ENCODE assay signal across 32 mouse cellular contexts in genomic region chr12:99060702-99061101, GRCm38 (mm10).
"Had no signal": no experiment of that assay in that cellular context is flagged by ENCODE, and none has a peak within 500 bp of the region (broad histone marks: within the 10 kb centered on the region; RNA-seq: fewer than 3 reads in every experiment).

No protein-coding gene starts in this region.

- H3K9me3 ChIP-seq: heart, embryonic 10.5 days; heart, embryonic 12.5 days; heart, embryonic 13.5 days; heart, embryonic 15.5 days; hindbrain, embryonic 10.5 days; hindbrain, embryonic 12.5 days; hindbrain, embryonic 13.5 days; hindbrain, embryonic 15.5 days; intestine, embryonic 15.5 days had no signal

- H3K4me2 ChIP-seq: heart, embryonic 11.5 days; heart, embryonic 12.5 days; heart, embryonic 13.5 days; heart, embryonic 15.5 days; hindbrain, embryonic 12.5 days; hindbrain, embryonic 13.5 days; hindbrain, embryonic 14.5 days; hindbrain, embryonic 15.5 days; intestine, embryonic 15.5 days had no signal

- ATAC-seq: hindbrain, embryonic 16.5 days; hindbrain, postnatal 0 days; inflammation-experienced regulatory T-cells, adult 6 months; intestine, embryonic 15.5 days; intestine, embryonic 16.5 days; intestine, postnatal 0 days had no signal

- DNase-seq: heart, adult 18-20 months; heart, adult 2 months; heart, postnatal 10 days; heart, postnatal 14 days; heart, postnatal 36 days; heart, postnatal 4 days; kidney, adult 18-20 months; kidney, adult 8-10 months; kidney, postnatal 10 days; kidney, postnatal 14 days; kidney, postnatal 25 days; kidney, postnatal 4 days; layer of hippocampus, adult 9-11 months; layer of hippocampus, postnatal 36 days had no signal

- H3K27me3 ChIP-seq: heart, embryonic 12.5 days; heart, embryonic 13.5 days; heart, embryonic 15.5 days; hindbrain, embryonic 12.5 days; hindbrain, embryonic 13.5 days; hindbrain, embryonic 15.5 days; intestine, embryonic 15.5 days had no signal

- H3K36me3 ChIP-seq: heart, embryonic 10.5 days; heart, embryonic 12.5 days; heart, embryonic 13.5 days; heart, embryonic 15.5 days; hindbrain, embryonic 10.5 days; hindbrain, embryonic 12.5 days; hindbrain, embryonic 13.5 days; hindbrain, embryonic 15.5 days; intestine, embryonic 15.5 days had no signal

- H3K4me1 ChIP-seq: heart, embryonic 10.5 days; heart, embryonic 12.5 days; heart, embryonic 13.5 days; heart, embryonic 15.5 days; hindbrain, embryonic 12.5 days; hindbrain, embryonic 15.5 days; intestine, embryonic 15.5 days had no signal

- H3K4me3 ChIP-seq: heart, adult 2 months; heart, embryonic 10.5 days; heart, embryonic 12.5 days; heart, embryonic 13.5 days; heart, embryonic 15.5 days; hindbrain, embryonic 10.5 days; hindbrain, embryonic 12.5 days; hindbrain, embryonic 13.5 days; hindbrain, embryonic 15.5 days; intestine, embryonic 15.5 days; layer of hippocampus, adult 2 months; left cerebral cortex, adult 2 months had no signal

- H3K9ac ChIP-seq: heart, embryonic 12.5 days; heart, embryonic 13.5 days; heart, embryonic 15.5 days; hindbrain, embryonic 12.5 days; hindbrain, embryonic 13.5 days; hindbrain, embryonic 14.5 days; hindbrain, embryonic 15.5 days; intestine, embryonic 15.5 days had no signal

- H3K27ac ChIP-seq: heart, adult 2 months; heart, embryonic 10.5 days; heart, embryonic 13.5 days; heart, embryonic 15.5 days; hindbrain, embryonic 10.5 days; hindbrain, embryonic 12.5 days; hindbrain, embryonic 13.5 days; hindbrain, embryonic 14.5 days; hindbrain, embryonic 15.5 days; hindbrain, postnatal 0 days; intestine, embryonic 15.5 days; layer of hippocampus, adult 2 months; left cerebral cortex, adult 2 months had no signal
